Mouse (Mus musculus): ENCODE results near the gene Mecom.
"Not testable (repeated sequence)": the region's sequence is repeated elsewhere in the genome, so short reads cannot be mapped to it uniquely, and the experiment has no call there.

The Mecom gene

DNA sequence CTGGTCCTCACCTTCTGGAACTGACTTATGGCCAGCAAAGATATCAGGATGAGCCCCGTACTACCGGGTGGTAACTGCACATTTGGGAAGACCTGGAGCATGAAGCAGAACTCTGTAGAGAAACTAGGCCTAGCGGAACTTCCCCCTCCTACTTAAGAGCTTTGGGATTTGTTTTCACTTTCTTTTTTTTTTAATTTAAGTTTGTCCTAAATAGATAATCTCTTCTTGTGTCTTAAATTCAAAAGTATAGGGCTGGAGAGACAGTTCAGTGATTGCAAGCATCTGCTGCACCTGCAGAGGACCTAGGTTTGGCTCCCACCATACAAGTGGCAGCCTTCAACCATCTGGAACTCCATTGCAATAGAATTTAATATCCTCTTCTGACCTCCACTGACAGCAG lies at the start of gene Mecom:
Gene Mecom (minus strand): TSS at position 101 of the 400 bp plus-strand sequence.
- no peak for DNase-seq (ENCODE audit: low read depth, low spot score)

- DNase-seq (ENCODE audit: low read depth, low spot score), result no peak
Observed at GRCm38 (mm10) chr3:30597271-30597670, 49.5 kb upstream of the Mecom start.

DNA sequence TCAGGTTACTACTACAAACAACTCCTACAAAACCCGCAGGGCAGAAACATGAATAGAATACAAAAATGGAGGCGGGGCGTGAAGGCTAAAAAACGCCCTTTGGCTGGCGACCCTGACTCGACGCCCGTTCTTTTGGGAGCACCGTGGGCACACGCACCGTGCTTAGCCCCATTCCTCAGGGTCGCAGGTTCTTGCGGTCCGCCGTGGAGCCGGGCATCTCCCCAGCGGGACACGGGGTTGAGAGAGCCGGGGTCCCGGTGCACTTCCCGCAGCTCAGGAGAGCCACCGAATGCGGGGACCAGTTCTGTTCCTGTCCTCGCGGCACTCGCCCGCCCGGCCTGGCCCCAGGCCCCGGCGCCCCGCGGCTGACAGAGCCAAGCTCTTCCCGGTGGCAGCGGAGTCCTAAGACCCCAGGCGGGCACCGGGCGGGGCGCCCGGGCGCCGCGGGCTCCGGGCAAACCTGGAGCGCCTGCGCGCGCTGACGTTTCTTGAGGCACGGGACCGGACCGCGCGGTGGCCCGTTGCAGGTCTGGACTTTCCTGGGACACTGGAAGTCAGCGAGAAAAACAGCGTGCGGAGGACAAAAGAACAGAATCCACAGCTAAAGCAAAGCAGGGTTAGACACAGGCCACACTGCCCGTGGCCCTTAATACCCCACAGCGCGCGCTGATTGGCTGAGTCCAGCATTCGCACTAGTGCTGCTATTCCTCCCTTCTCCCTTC lies 47.5 kb upstream of the Mecom start:
- DNase-seq (ENCODE audit: low read depth, low spot score), result peak; percentile 42

DNA sequence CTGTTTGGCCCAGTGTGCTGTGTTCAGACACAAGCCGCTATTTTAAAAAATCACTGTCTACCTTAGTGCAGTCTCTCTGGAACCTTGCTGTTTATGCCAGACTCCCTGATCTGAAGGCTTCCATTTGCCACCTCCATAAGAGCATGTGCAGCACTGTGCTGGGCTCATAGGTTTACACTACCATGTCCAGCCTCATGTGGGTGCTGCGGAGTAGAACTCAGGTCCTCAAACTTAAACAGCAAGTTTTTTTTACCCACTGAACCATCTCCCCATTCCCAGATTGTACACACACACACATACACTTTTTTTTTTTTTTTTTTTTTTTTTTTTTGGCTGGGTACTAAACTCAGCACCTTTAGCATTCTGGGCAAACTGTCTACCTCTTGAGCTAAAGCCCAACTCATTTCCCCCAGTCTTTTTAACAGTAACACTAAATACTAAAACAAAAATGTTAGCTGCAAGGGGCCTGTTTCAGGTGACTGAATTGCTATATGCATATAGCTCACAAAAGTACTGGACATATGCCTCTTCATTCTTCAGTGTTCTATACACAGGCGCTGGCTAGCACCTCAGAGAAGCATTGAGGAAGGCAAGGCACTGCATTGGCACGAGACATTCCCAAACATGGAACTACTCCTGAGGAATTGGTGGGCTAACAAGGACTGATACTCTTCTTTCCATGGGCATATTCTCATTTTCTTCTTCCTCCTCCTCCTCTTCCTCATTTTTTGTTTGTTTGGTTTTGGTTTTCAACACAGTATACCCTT lies 46.1 kb upstream of the Mecom start:
- no peak for DNase-seq (ENCODE audit: low read depth, low spot score)

GRCm38 (mm10) chr3:30592418-30592853 lies 44.6 kb upstream of the Mecom start:
- DNase-seq (ENCODE audit: low read depth, low spot score), result peak; percentile 75

DNA sequence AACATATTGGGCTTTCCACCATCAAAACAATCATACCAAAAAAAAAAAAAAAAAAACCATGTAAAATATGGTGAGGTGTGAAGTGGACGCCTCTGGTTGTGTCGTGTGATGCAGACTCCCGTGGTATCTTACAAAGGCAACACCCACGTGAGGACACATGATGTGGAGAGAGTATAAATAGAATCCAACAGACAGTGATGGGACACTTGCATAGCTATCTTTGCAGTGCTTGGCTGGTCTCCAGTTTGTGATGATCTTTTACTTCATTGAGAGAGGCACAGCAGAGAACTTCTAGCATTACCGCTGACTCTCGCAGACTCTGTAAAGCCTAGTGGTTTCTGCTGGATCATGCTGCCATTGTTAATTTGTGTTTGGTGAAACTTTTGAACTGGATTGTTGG lies 41.1 kb upstream of the Mecom start:
- no peak for DNase-seq (ENCODE audit: low read depth, low spot score)

DNA sequence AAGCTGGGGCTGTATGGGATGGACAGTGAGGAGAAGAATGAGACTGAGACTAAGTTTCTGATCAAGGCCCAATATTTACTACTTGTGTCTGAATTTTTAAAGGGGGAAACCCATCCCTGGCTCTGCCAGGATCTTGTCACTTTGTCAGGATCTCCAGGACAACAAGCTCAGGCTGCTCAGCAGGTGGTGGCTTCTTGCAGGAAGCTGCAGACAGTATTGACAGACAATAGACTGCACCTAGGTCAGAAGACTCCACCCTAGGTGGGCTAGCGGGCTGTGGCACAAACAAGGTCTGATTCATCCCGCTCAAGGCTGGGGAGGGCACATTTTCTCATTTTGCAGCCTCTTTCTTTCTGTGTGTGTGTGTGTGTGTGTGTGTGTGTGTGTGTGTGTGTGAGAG lies 25.7 kb upstream of the Mecom start:
- no peak for DNase-seq (ENCODE audit: low read depth, low spot score)

- DNase-seq (ENCODE audit: low read depth, low spot score), result not testable (repeated sequence)
Observed at GRCm38 (mm10) chr3:30566333-30566732, 18.5 kb upstream of the Mecom start.

GRCm38 (mm10) chr3:30560677-30561314 lies 13.0 kb upstream of the Mecom start:
- no peak for DNase-seq (ENCODE audit: low read depth, low spot score)

- DNase-seq (ENCODE audit: low read depth, low spot score), result no peak
Observed at GRCm38 (mm10) chr3:30553741-30554140, 5.9 kb upstream of the Mecom start.

GRCm38 (mm10) chr3:30550218-30550617 lies 2.4 kb upstream of the Mecom start:
- DNase-seq (ENCODE audit: low read depth, low spot score), result no peak

- no peak for DNase-seq (ENCODE audit: low read depth, low spot score)
Observed at GRCm38 (mm10) chr3:30548928-30549327, 1.1 kb upstream of the Mecom start.

DNA sequence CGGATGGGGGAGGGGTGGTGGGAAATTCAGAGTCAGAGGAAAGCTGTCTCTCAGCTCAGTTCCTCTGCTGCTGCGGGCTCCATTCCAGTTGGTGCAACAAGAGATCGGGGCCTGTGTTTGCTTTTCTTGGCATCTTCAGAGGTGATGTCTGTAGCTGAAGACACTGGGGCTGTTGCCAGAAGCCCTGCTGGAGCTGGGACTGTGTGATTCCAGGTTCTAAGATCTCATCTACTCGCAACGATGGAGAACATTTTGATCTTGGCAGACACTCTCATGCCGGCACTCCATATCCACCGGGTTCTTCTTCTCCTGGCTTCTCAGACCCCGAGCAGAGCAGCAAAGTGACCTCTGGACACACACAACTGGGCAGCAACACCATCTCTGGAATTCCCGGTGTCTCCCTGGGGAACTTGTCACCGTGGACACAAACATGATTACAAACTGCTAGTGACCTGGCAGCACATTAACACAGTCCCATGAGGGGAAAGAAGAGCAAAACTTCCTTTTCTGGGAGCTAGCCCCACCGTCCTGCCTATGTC lies 908 bp downstream of the Mecom start:
- DNase-seq (ENCODE audit: low read depth, low spot score), result no peak

DNA sequence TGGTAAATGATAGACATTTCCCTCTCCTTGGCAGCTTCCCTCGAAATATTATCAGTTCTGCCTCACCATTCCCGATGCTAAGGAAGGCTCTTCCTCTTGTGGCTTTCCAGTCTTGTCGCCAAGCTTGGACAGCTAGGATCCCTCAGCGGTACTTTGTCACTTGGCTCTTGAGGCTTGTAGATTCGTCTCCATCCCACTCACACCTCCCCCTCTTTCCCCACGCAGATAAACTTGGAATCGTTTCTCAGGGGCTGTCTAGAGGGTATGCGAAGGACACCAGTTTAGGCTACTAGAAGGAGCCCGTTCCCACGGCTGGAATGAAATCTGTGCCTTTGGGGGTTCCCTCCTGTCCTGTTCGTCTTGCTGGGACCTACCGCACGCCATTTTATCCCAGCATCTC lies 1.4 kb downstream of the Mecom start:
- no peak for DNase-seq (ENCODE audit: low read depth, low spot score)

DNA sequence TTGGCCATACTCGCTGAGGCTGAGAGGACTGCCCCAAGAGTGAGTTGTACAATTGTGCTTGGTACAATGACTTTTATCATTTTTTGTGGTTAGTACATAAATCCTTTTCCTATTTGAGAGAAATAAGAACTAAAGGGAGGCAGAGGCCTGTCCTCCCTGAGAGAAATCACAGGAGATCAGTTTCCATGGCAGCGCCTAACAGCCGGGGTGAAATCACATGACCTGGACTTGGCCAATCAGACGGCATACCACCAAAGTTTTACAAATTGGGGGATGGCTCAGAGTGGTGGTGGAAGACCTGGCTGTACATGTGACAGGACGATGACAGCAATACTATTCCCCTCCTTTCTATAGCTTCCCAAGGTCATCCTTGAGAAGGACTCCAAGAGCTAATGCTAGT lies 2.6 kb downstream of the Mecom start:
- no peak for DNase-seq (ENCODE audit: low read depth, low spot score)

DNA sequence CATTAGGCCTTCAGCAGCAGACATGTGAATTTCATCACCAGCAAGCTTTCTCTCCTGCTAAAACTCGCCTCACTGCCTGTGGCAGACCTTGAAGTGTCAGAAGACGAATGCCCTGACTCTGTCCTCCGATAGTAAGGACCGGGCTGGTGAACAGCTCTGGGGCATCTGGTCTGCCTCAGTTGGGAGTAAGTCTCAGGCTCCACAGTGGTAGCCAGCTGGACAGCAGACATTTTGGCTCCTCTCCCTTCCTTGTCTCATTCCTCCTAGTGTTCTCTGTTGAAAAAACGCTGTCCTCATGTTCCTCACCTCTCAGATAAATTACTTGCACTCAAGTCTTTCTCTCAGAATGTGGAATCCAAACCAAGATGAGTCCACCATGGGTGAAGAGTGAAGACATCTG lies 3.5 kb downstream of the Mecom start:
- no peak for DNase-seq (ENCODE audit: low read depth, low spot score)

- DNase-seq (ENCODE audit: low read depth, low spot score), result no peak
Observed at GRCm38 (mm10) chr3:30535821-30536220, 12.0 kb downstream of the Mecom start.

GRCm38 (mm10) chr3:30520751-30521150 lies 27.1 kb downstream of the Mecom start:
- not testable (repeated sequence) for DNase-seq (ENCODE audit: low read depth, low spot score)

DNA sequence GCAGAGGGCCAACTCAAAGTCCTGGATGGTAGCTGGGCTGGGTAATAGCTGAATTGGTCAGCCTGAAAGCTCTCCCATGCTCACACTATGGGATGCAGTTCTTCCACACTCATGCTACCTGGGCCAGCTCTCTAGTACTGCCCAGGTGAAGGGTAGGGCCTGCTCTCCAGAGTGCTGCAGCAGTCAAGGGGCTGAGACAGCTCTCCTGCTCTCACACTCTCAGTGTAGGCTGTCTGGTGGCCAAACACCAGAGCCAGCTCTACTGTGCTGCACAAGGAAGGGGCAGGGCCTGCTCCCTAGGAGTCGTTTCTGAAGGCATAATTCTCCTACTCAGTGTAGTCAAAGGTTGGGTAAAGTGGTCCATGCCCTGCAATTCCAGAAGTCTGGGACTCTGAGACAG lies 28.4 kb downstream of the Mecom start:
- no peak for DNase-seq (ENCODE audit: low read depth, low spot score)

GRCm38 (mm10) chr3:30515795-30516170 lies 32.0 kb downstream of the Mecom start:
- DNase-seq (ENCODE audit: low read depth, low spot score), result no peak

GRCm38 (mm10) chr3:30514901-30515794 lies 32.7 kb downstream of the Mecom start:
- no peak for DNase-seq (ENCODE audit: low read depth, low spot score)

All from retina, adult 2 months (tissue).